Mouse (Mus musculus) hindbrain, embryonic 13.5 days (tissue): ENCODE measurements around the gene Nckap5. TPM values are rescaled to one million over a fixed set of nuclear protein-coding genes. Genes with fewer than 3 reads are reported as not detected.
A peak's percentile ranks its signal among the peaks of the same experiment; 100 is the strongest.

Experiments
- ATAC-seq: fragments of 200-750 bp; cut with Nextera tagmentation; 2 replicates; pipeline ENCODE4 v1.8.0; 2017; ENCODE audit warnings: moderate TSS enrichment; ENCODE audit not compliant: low FRiP score
- H3K27ac ChIP-seq: fragments of 300-500 bp; sonication (generic); 2 replicates; pipeline ENCODE4 v1.5.1; 2015; ENCODE audit warnings: inconsistent platforms, mild to moderate bottlenecking, moderate library complexity
- H3K27me3 ChIP-seq: fragments of 300-500 bp; sonication (generic); 2 replicates; pipeline ENCODE4 v1.6.1; 2015; ENCODE audit warnings: mild to moderate bottlenecking, inconsistent platforms
- H3K36me3 ChIP-seq: fragments of 300-500 bp; sonication (generic); 2 replicates; pipeline ENCODE4 v1.6.1; 2015; ENCODE audit warnings: mild to moderate bottlenecking, inconsistent platforms
- H3K4me1 ChIP-seq: fragments of 300-500 bp; sonication (generic); replicated peaks from 2 replicates; pipeline ENCODE4 v1.6.1; 2015; ENCODE audit warnings: inconsistent platforms
- H3K4me2 ChIP-seq: fragments of 300-500 bp; sonication (generic); 2 replicates; pipeline ENCODE4 v1.6.1; 2015; ENCODE audit warnings: inconsistent platforms, mild to moderate bottlenecking, moderate library complexity
- H3K4me3 ChIP-seq: fragments of 300-500 bp; sonication (generic); 2 replicates; pipeline ENCODE4 v1.5.1; 2015; ENCODE audit warnings: mild to moderate bottlenecking, inconsistent platforms
- H3K9ac ChIP-seq: fragments of 300-500 bp; sonication (generic); 2 replicates; pipeline ENCODE4 v1.6.1; 2015; ENCODE audit warnings: mild to moderate bottlenecking, inconsistent platforms
- H3K9me3 ChIP-seq: fragments of 300-500 bp; sonication (generic); 2 replicates; pipeline ENCODE4 v1.6.1; 2016; ENCODE audit warnings: inconsistent platforms
- WGBS: fragments of 180-500 bp; shearing (Covaris S2); methylation state at CpG from one replicate; pipeline ENCODE4 v1.1.7; 2015; 5-methylcytosine and 5-hydroxymethylcytosine counted together
- polyA plus RNA-seq: library from polyadenylated mRNA; unstranded; fragments of >200 nt; fragmentation: Nextera tagmentation; extraction: Ambion mirVana; gene quantifications from 2 replicates; pipeline ENCODE4 v1.2.1, GENCODE M21; 2015

Nckap5 gene
- polyA plus RNA-seq, 1 experiment from 2014 or later = 18.6 TPM

DNA sequence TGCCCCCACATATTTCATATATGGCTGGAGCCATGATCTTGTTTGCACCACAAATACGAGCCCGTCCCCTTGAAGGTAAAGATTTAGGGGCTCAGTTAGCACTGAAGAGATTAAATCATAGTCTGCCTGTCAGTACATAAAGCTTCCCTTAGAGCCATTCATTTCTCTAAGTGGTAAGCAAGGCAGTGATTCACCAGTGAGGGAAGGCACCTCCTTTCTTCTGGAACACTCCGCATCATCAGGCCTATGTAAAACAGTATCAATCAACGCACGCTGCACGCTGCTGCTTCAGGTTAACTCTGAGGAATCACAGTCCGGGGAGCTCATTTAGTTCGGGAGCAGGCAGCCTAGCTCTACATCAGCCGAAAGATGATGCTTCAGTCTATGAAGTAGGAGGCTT, 599.4 kb downstream of the Nckap5 start:
- H3K4me1 ChIP-seq = no peaks in the 10 kb centered on the region
- H3K4me3 ChIP-seq = no peak overlapping the region
- 78% methylated on average over 9 of the region's 9 CpGs for whole genome bisulfite sequencing
- no peak for ATAC-seq
- H3K9me3 ChIP-seq = no peaks in the 10 kb centered on the region
- H3K4me2 ChIP-seq = no peak overlapping the region
- H3K27me3 ChIP-seq = no peaks in the 10 kb centered on the region
- no peaks in the 10 kb centered on the region for H3K36me3 ChIP-seq
- H3K27ac ChIP-seq = no peak overlapping the region
- no peak overlapping the region for H3K9ac ChIP-seq

DNA sequence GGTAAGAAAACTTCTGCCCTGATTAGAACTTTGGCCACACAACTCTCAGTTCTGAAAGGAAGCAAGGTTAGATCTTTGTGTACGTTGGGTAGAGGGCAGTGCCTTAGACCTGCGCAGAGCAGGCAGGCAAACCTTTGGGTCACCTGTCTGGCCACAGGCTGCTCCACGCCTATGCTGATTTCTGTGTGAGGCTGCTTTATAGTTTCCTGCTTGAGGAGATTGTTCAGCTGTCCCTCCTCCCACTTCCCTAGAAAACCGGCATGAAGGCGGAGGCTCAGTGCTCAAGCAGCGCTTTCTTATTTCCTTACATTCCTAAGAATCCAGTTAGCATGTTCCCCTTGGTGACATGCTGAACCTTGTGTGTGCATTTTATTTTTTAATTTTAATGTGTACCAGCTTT, 620.4 kb downstream of the Nckap5 start:
- H3K9me3 ChIP-seq = peaks cover 6% of the 10 kb centered on the region; the same call in 1 of the 2 replicates
- WGBS = 90% methylated on average over 6 of the region's 6 CpGs
- ATAC-seq = no peak
- H3K4me3 ChIP-seq = no peak overlapping the region
- H3K4me1 ChIP-seq = no peaks in the 10 kb centered on the region
- H3K4me2 ChIP-seq = no peak overlapping the region
- no peak overlapping the region for H3K9ac ChIP-seq
- H3K27me3 ChIP-seq = no peaks in the 10 kb centered on the region
- 0 out of 2 replicates have a peak, but pooled peaks cover 2% of the 10 kb centered on the region for H3K36me3 ChIP-seq
- no peak overlapping the region for H3K27ac ChIP-seq

DNA sequence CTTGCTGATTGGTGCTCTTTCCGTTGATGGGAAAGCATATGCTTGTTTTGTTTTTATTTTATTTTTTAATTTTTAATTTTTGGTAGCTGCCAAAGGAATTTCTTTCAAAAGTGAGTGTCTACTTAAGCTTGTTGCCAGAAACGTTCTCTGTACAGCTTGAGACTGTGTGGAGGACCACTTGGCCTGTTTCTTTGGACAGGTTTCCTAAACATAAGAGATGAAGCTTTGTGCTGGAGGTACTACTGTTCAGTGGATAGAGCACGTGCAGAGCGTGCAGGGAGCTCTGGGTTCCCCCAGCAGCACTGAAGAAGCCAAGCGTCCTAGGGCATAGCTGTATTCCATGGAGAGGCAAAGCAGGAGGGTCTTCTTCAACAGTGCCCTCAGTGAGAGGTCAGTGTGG, 620.9 kb downstream of the Nckap5 start:
- Histone ChIP-seq H3K4me2 (no peak overlapping the region), H3K27me3 (no peaks in the 10 kb centered on the region), H3K9ac (no peak overlapping the region), H3K4me3 (no peak overlapping the region), H3K9me3 (peaks cover 2% of the 10 kb centered on the region; the same call in 1 of the 2 replicates), H3K27ac (no peak overlapping the region), H3K4me1 (no peaks in the 10 kb centered on the region), H3K36me3 (0 out of 2 replicates have a peak, but pooled peaks cover 2% of the 10 kb centered on the region)
- ATAC-seq = no peak
- 93% methylated on average over 5 of the region's 5 CpGs for WGBS

DNA sequence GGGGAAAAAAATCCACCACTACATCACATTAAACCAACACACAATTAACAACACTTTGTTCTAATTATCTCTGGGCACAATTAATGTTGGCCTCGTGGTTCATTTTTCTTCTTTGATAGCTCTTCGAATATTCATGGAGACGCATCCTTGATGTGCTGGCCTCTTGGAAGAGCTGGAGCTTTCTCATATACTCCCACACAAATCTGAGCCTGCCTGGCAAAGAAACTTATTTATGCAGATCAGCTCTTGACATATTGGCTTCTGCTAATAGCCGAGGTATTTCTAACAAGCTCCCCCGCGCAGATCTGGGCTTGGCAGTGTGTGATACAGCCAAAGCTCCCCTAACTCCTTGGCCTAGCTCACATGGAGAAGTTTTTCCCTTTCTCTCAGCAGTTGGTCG, 621.5 kb downstream of the Nckap5 start:
- Histone ChIP-seq H3K36me3 (no peaks in the 10 kb centered on the region), H3K27ac (no peak overlapping the region), H3K4me2 (no peak overlapping the region), H3K4me1 (no peaks in the 10 kb centered on the region), H3K4me3 (no peak overlapping the region), H3K9me3 (no peaks in the 10 kb centered on the region), H3K9ac (no peak overlapping the region), H3K27me3 (no peaks in the 10 kb centered on the region)
- 70% methylated on average over 7 of the region's 7 CpGs for WGBS
- ATAC-seq = no peak

DNA sequence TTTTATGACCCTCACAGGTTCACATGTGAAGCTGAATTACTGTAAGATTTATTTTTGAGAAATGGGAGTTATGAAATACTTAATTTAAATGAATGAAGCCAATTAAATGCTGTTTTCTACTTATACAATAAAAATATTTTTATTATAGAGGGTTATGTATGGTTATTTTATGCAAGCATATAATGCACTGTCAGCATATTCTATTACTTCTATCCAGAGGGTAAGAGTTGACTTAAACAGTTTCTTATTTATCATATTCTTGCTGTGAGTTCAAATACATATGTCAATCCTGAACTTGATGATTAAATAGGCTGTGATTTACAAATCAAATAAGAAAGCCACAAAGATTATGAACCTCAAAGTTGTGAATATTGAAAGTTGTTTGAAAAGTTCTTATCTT, 633.7 kb downstream of the Nckap5 start:
- Histone ChIP-seq H3K4me3 (no peak overlapping the region), H3K27me3 (no peaks in the 10 kb centered on the region), H3K9me3 (no peaks in the 10 kb centered on the region), H3K4me2 (no peak overlapping the region), H3K36me3 (no peaks in the 10 kb centered on the region), H3K9ac (no peak overlapping the region), H3K27ac (no peak overlapping the region), H3K4me1 (no peaks in the 10 kb centered on the region)
- ATAC-seq = no peak

DNA sequence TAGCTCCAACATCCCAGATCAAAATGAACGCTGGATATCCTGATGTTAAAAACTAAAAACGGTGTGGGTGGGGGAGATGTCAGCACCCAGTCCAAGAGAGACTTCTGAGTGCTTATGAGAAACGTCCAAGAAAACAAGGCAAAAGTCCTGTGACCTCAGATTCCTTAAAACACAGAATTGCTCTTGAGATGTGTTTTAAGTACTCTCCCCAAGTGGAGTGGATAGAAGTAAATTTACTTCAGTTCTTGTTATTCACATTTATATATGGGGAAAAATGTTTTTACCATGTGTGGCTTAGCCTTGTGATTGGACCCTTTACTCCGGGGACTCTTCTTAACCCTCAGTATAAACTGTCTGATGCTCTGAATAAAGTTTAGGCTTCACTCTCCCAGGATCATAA, 640.2 kb downstream of the Nckap5 start:
- Histone ChIP-seq H3K36me3 (no peaks in the 10 kb centered on the region), H3K27me3 (no peaks in the 10 kb centered on the region), H3K9me3 (no peaks in the 10 kb centered on the region), H3K4me3 (no peak overlapping the region), H3K4me2 (no peak overlapping the region), H3K4me1 (no peaks in the 10 kb centered on the region), H3K27ac (no peak overlapping the region), H3K9ac (no peak overlapping the region)
- ATAC-seq = no peak
- 90% methylated on average over 4 of the region's 4 CpGs for WGBS

DNA sequence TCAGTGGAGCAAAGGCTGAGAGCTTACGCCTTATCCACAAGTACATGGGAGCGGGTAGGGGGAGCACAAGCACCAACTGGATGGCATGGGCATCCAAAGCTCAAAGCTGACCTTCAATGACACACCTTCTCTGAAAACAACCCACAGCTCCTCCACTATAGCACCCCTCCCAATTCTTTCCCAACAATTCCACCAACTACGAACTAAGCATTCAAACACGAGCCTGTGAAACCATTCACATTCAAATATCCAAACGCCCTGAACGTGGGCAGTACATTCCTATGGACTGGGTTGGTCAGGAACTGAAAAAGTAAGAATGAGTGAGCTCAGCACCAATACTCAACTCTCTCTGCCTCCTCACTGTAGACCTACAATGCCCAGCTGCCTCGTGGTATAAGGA, 646.8 kb downstream of the Nckap5 start:
- H3K4me3 ChIP-seq = no peak overlapping the region
- ATAC-seq = no peak
- 88% methylated on average over 7 of the region's 7 CpGs for WGBS

DNA sequence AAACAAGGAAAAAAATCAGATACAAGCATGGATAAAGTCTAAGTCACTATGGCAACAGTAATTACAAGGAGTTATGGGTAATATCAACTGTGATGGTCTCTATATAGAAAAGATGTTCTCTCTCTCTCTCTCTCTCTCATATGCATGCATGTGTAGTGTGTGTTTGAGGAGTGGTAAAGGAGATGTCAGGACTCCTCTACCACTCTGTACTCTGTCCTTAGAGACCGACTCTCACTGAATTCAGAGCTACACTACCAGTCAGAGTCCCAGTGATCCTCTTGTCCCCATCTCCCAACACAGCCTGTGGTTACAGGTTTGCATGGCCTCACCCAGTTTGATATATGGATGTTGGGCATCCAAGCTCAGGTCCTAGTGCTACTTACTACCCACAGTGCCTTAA, 662.0 kb downstream of the Nckap5 start:
- 38% methylated on average over 1 of the region's 1 CpGs for WGBS
- no peaks in the 10 kb centered on the region for H3K27me3 ChIP-seq
- H3K27ac ChIP-seq = no peak overlapping the region
- H3K4me3 ChIP-seq = no peak overlapping the region
- peaks cover 18% of the 10 kb centered on the region for H3K4me1 ChIP-seq
- no peak for ATAC-seq
- no peaks in the 10 kb centered on the region for H3K9me3 ChIP-seq
- no peak overlapping the region for H3K9ac ChIP-seq
- H3K4me2 ChIP-seq = no peak overlapping the region
- H3K36me3 ChIP-seq = no peaks in the 10 kb centered on the region

More for the DNA sequence above, 646.8 kb downstream of the Nckap5 start:
- H3K4me2 ChIP-seq = no peak overlapping the region
- no peak overlapping the region for H3K27ac ChIP-seq
- H3K36me3 ChIP-seq = no peaks in the 10 kb centered on the region
- H3K9ac ChIP-seq = no peak overlapping the region
- no peaks in the 10 kb centered on the region for H3K4me1 ChIP-seq
- no peaks in the 10 kb centered on the region for H3K9me3 ChIP-seq
- no peaks in the 10 kb centered on the region for H3K27me3 ChIP-seq

DNA sequence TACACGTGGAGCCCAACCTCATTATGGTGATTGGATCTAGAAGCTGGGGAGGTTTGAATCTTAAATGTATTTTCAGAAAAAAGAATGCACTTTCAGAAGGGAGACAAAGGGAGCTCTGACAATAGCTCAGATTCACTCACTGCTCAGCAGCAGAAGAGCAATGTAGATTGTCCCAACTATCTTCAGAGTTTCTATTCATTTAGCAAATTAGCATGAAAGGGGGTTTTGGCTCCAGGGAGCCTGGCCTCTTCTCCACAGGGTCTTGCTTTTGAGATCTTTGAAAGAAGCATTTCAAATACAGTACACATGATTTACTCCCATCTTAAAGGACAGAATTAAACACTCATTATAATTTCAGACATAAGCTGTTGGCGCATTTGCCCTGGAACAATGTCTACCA, 662.5 kb downstream of the Nckap5 start:
- Histone ChIP-seq H3K9me3 (no peaks in the 10 kb centered on the region), H3K4me2 (no peak overlapping the region), H3K36me3 (no peaks in the 10 kb centered on the region), H3K27ac (no peak overlapping the region), H3K9ac (no peak overlapping the region), H3K4me1 (peaks cover 18% of the 10 kb centered on the region), H3K4me3 (no peak overlapping the region), H3K27me3 (no peaks in the 10 kb centered on the region)
- 12% methylated on average over 2 of the region's 2 CpGs for WGBS
- peak; percentile 32; the same call in 1 of the 2 replicates for ATAC-seq

DNA sequence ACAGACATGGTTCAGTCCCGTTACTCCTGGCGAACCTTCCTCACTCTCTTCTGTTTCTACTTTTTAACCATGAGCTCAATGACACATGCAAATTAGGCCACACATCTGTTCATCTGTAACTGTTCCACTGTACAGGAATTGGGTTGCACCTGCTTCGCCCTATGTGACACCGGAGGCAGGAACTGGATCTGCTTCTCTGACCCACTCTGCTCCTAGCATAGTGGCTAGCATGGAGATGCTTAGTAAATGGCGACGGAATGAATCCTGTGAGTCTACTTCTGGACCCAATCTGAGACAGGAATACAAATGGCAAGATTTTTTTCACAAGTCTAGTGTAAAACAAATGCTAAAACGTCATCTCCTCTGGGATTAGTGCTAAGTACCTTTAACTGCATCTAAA, 663.1 kb downstream of the Nckap5 start:
- Histone ChIP-seq H3K4me2 (no peak overlapping the region), H3K36me3 (no peaks in the 10 kb centered on the region), H3K27me3 (no peaks in the 10 kb centered on the region), H3K27ac (no peak overlapping the region; the same call in 1 of the 2 replicates), H3K9me3 (no peaks in the 10 kb centered on the region), H3K9ac (no peak overlapping the region), H3K4me1 (peaks cover 18% of the 10 kb centered on the region), H3K4me3 (no peak overlapping the region)
- no peak for ATAC-seq
- 52% methylated on average over 7 of the region's 7 CpGs for WGBS

DNA sequence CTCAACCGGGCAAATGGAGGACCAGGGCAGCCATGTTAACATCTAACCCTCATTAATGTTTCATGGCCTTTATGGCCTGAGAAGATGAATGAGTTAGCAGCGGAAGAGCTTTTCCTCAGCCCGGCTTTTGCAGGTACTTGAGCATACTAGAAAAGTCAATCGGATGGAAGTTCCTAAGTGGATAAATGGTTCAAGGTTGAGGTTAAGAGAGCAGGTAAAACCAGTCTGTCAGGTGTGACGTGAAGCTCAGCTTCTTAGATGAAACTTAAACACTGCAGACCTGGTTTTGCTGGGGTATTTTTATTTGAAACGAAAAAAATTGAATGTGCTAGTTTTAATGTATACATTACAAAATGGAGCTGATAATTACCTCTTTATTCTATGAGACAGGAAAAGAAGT, 671.3 kb downstream of the Nckap5 start:
- Histone ChIP-seq H3K36me3 (no peaks in the 10 kb centered on the region), H3K4me2 (no peak overlapping the region), H3K9ac (no peak overlapping the region), H3K4me3 (no peak overlapping the region), H3K27me3 (no peaks in the 10 kb centered on the region), H3K4me1 (no peaks in the 10 kb centered on the region), H3K9me3 (no peaks in the 10 kb centered on the region), H3K27ac (no peak overlapping the region)
- whole genome bisulfite sequencing = 81% methylated on average over 6 of the region's 6 CpGs
- no peak for ATAC-seq

DNA sequence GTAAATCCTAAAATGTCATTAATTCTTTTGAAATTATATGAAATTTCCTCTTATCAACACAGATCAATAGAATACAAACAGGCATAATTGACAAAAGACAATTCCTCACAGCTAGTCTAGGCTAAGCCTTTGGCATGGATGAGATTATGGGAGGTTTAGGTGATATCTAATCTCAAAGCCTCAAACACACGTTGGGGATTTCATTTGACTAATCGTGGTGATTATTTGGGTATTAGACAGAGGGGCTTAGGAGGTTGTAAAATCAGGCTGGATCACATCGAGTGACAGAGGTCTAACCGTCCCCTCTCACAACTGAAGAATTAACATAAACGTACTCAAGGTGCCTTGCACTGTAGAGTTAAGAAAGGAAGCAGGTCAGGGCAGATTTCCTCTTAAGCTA, 674.8 kb downstream of the Nckap5 start:
- WGBS = 82% methylated on average over 5 of the region's 5 CpGs
- no peak overlapping the region for H3K4me3 ChIP-seq
- ATAC-seq = no peak

DNA sequence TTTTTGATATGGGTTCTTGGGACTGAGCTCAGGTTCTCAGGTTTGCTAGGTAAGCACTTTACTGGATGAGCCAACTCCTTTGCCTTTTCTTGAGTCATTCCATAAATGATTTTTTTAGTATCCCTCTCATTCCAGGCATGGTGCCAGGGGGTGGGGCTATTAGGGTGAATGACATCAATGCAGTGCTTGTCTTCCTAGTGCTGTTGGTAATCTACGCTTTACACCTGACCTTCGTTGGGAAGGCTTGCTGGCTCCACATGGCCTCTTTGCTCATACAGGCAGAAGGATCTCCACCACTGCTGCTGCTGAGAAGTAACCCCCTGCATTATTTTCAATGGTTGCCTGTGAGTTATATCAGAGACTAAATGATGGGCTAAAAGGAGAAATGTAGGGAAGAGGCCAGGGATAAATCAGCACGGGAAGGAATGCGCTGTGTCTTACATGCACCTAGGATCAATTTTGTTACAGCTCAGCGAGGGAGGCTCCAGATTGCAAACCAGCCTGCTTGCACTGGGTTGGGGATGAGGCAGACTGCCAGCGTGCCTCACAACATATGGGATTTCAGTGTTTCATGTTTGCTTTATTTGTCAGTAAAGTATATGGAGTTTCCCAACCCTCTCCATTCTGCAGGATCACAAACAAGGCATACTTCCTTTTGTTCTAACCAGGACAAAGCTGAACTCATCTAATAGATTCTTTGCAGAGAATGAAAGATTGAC, 676.9 kb downstream of the Nckap5 start:
- H3K4me3 ChIP-seq = no peak overlapping the region
- 76% methylated on average over 6 of the region's 6 CpGs for WGBS
- ATAC-seq = no peak
- H3K27me3 ChIP-seq = no peaks in the 10 kb centered on the region
- H3K36me3 ChIP-seq = no peaks in the 10 kb centered on the region
- no peak overlapping the region for H3K9ac ChIP-seq
- no peaks in the 10 kb centered on the region for H3K9me3 ChIP-seq
- no peak overlapping the region for H3K27ac ChIP-seq
- no peak overlapping the region for H3K4me2 ChIP-seq
- no peaks in the 10 kb centered on the region for H3K4me1 ChIP-seq

More for the DNA sequence above, 674.8 kb downstream of the Nckap5 start:
- no peak overlapping the region for H3K27ac ChIP-seq
- no peak overlapping the region for H3K4me2 ChIP-seq
- H3K27me3 ChIP-seq = no peaks in the 10 kb centered on the region
- H3K9ac ChIP-seq = no peak overlapping the region
- H3K36me3 ChIP-seq = no peaks in the 10 kb centered on the region
- no peaks in the 10 kb centered on the region for H3K9me3 ChIP-seq
- H3K4me1 ChIP-seq = no peaks in the 10 kb centered on the region
